Mouse (Mus musculus): ENCODE data around the gene Ebf1.

DNA sequence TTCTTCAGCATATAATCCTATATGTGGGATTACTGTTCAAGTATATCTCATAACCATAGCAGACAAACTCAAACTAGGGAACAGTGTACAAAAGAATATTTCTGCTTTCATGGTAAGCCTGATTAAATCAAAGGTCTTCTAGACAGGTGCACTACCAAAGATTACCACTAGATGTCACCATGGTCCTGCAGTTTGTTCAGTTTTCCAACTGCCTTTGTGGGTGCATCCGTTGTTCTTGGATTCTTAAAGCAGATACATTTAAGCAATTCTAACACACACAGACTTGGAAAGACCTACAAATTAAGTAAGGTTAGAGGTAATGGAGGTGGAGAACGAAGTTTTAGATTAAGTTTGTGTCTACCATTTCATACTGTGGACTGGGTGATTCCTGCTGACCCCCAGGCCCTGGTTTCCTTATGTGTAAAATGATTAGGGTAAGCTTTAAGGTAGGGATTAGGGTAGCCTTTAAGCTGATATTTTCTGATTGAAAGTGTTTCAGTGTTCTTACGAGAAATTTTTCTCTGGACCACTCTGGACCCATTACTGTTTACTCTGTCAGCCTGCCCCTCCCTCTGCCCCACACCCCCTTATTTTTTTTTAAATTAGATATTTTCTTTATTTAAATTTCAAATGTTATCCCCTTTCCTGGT lies 30.9 kb upstream of the Ebf1 start:
- TF ChIP-seq GATA1 (IDR thresholded peaks at IDR 0.05; ENCODE audit: borderline replicate concordance, low read length) (no peak), FLI1 (IDR thresholded peaks at IDR 0.05; ENCODE audit: low read length) (no peak)
